Mouse (Mus musculus): Measurements from ENCODE around the gene 9530068E07Rik.

Gene 9530068E07Rik

GRCm38 (mm10) chr11:52421053-52421778 lies 25.0 kb downstream of the 9530068E07Rik start:
- peak; percentile 53 for DNase-seq (ENCODE audit: low read depth)

- DNase-seq (ENCODE audit: low read depth) = no peak
Measured at GRCm38 (mm10) chr11:52429440-52429839, 33.2 kb downstream of the 9530068E07Rik start.

GRCm38 (mm10) chr11:52431594-52431993 lies 35.4 kb downstream of the 9530068E07Rik start:
- no peak for DNase-seq (ENCODE audit: low read depth)

- no peak for DNase-seq (ENCODE audit: low read depth)
Measured at GRCm38 (mm10) chr11:52432148-52432547, 35.9 kb downstream of the 9530068E07Rik start.

- DNase-seq (ENCODE audit: low read depth) = no peak
Measured at GRCm38 (mm10) chr11:52433076-52433796, 37.0 kb downstream of the 9530068E07Rik start.

GRCm38 (mm10) chr11:52433797-52434195 lies 37.6 kb downstream of the 9530068E07Rik start:
- no peak for DNase-seq (ENCODE audit: low read depth)

GRCm38 (mm10) chr11:52435466-52435865 lies 39.2 kb downstream of the 9530068E07Rik start:
- no peak for DNase-seq (ENCODE audit: low read depth)

- DNase-seq (ENCODE audit: low read depth) = no peak
Measured at GRCm38 (mm10) chr11:52437123-52437522, 40.9 kb downstream of the 9530068E07Rik start.

- DNase-seq (ENCODE audit: low read depth) = no peak
Measured at GRCm38 (mm10) chr11:52441096-52441495, 44.9 kb downstream of the 9530068E07Rik start.

GRCm38 (mm10) chr11:52447242-52447641 lies 51.0 kb downstream of the 9530068E07Rik start:
- DNase-seq (ENCODE audit: low read depth) = no peak

GRCm38 (mm10) chr11:52449004-52449403 lies 52.8 kb downstream of the 9530068E07Rik start:
- DNase-seq (ENCODE audit: low read depth) = no peak

- no peak for DNase-seq (ENCODE audit: low read depth)
Measured at GRCm38 (mm10) chr11:52458281-52458680, 62.1 kb downstream of the 9530068E07Rik start.
